Mouse (Mus musculus) midbrain, postnatal 0 days (tissue): ENCODE results near the gene Gm20388. TPM values are rescaled to one million over a fixed set of nuclear protein-coding genes. Genes with fewer than 3 reads are reported as not detected.
"Not testable (repeated sequence)": the region's sequence is repeated elsewhere in the genome, so short reads cannot be mapped to it uniquely, and the experiment has no call there.

Experiments used
- ATAC-seq: fragments of 200-750 bp; cut with Nextera tagmentation; 2 replicates; pipeline ENCODE4 v1.8.0; 2017; ENCODE audit warnings: moderate number of reproducible peaks, mild to moderate bottlenecking, moderate TSS enrichment, moderate library complexity; ENCODE audit not compliant: low FRiP score
- DNase-seq: peaks from one replicate; pipeline ENCODE4 v3.0.0-alpha.2; 2015; ENCODE audit warnings: low spot score
- H3K27ac ChIP-seq: fragments of 300-500 bp; sonication (generic); 2 replicates; pipeline ENCODE4 v1.5.1; 2014; ENCODE audit warnings: low read depth, mild to moderate bottlenecking, low read length, mixed read lengths
- H3K27me3 ChIP-seq: fragments of 300-500 bp; sonication (generic); 2 replicates; pipeline ENCODE4 v1.6.1; 2014; ENCODE audit warnings: low read length, control low read depth, mixed read lengths; ENCODE audit not compliant: insufficient read depth
- H3K36me3 ChIP-seq: fragments of 300-500 bp; sonication (generic); 2 replicates; pipeline ENCODE4 v1.6.1; 2014; ENCODE audit warnings: low read length, control low read depth, mixed read lengths; ENCODE audit not compliant: insufficient read depth
- H3K4me1 ChIP-seq: fragments of 300-500 bp; sonication (generic); 2 replicates; pipeline ENCODE4 v1.6.1; 2014; ENCODE audit warnings: mild to moderate bottlenecking, control low read depth, antibody characterized with exemption, low read length, mixed read lengths; ENCODE audit not compliant: insufficient read depth
- H3K4me2 ChIP-seq: fragments of 300-500 bp; sonication (generic); 2 replicates; pipeline ENCODE4 v1.6.1; 2014; ENCODE audit warnings: low read depth, mild to moderate bottlenecking, low read length, mixed read lengths; ENCODE audit not compliant: poor library complexity, severe bottlenecking
- H3K4me3 ChIP-seq: fragments of 300-500 bp; sonication (generic); 2 replicates; pipeline ENCODE4 v1.5.1; 2014; ENCODE audit warnings: low read depth, mild to moderate bottlenecking, low read length, moderate library complexity
- H3K9ac ChIP-seq: fragments of 300-500 bp; sonication (generic); replicated peaks from 2 replicates; pipeline ENCODE4 v1.6.1; 2014; ENCODE audit warnings: mild to moderate bottlenecking, low read length, moderate library complexity, mixed read lengths; ENCODE audit not compliant: poor library complexity, severe bottlenecking
- H3K9me3 ChIP-seq: fragments of 300-500 bp; sonication (generic); 2 replicates; pipeline ENCODE4 v1.6.1; 2016; ENCODE audit warnings: low read length, control low read depth
- CTCF ChIP-seq: IDR thresholded peaks from 2 replicates; pipeline ENCODE4 v1.5.1; 2016; ENCODE audit warnings: antibody characterized with exemption, mild to moderate bottlenecking
- WGBS: fragments of 180-500 bp; shearing (Covaris S2); extraction: QIAGEN DNeasy Blood & Tissue Kit; methylation state at CpG from one replicate; pipeline ENCODE4 v1.1.7; 2014; 5-methylcytosine and 5-hydroxymethylcytosine counted together
- polyA plus RNA-seq: library from polyadenylated mRNA; unstranded; fragments of >200 nt; fragmentation: Nextera tagmentation; extraction: Ambion mirVana; gene quantifications from 2 replicates; pipeline ENCODE4 v1.2.1, GENCODE M21; 2015
- total RNA-seq: library from RNA; depleted of rRNA; stranded (reverse); fragments of >200 nt; gene quantifications from 2 replicates; pipeline ENCODE4 v1.2.3, GENCODE M21; 2014

Gm20388 gene
- total and polyA plus RNA-seq, 2 experiments from 2014 or later, result 74.2 TPM; not detected in 1

GRCm38 (mm10) chr8:123536242-123536989, 3625.8 kb downstream of the Gm20388 start:
- WGBS, result 91% methylated on average over 9 of the region's 9 CpGs
- no peak for TF ChIP-seq CTCF

GRCm38 (mm10) chr8:123536990-123537380, 3626.3 kb downstream of the Gm20388 start:
- H3K9me3 ChIP-seq, result no peaks in the 10 kb centered on the region
- ATAC-seq (no peak), DNase-seq (no peak)
- no peak overlapping the region for H3K9ac ChIP-seq
- H3K27me3 ChIP-seq, result no peaks in the 10 kb centered on the region
- peaks cover 41% of the 10 kb centered on the region for H3K36me3 ChIP-seq
- H3K4me3 ChIP-seq, result no peak overlapping the region
- no peak overlapping the region for H3K4me2 ChIP-seq
- no peak overlapping the region for H3K27ac ChIP-seq
- no peaks in the 10 kb centered on the region for H3K4me1 ChIP-seq
- TF ChIP-seq CTCF, result no peak
- WGBS, result 34% methylated on average over 9 of the region's 10 CpGs

More at GRCm38 (mm10) chr8:123536242-123536989, 3625.8 kb downstream of the Gm20388 start:
- peaks cover 47% of the 10 kb centered on the region for H3K36me3 ChIP-seq
- no peak overlapping the region for H3K4me3 ChIP-seq
- ATAC-seq, result no peak
- no peak for DNase-seq
- no peak overlapping the region for H3K9ac ChIP-seq
- no peak overlapping the region for H3K4me2 ChIP-seq
- no peaks in the 10 kb centered on the region for H3K9me3 ChIP-seq
- no peak overlapping the region for H3K27ac ChIP-seq
- no peaks in the 10 kb centered on the region for H3K27me3 ChIP-seq
- no peaks in the 10 kb centered on the region for H3K4me1 ChIP-seq

GRCm38 (mm10) chr8:123537641-123538040, 3627.0 kb downstream of the Gm20388 start:
- WGBS, result 68% methylated on average over 2 of the region's 14 CpGs
- ATAC-seq, H3K27me3 ChIP-seq, DNase-seq, H3K4me2 ChIP-seq, H3K27ac ChIP-seq, H3K4me1 ChIP-seq, H3K9me3 ChIP-seq, H3K9ac ChIP-seq, H3K4me3 ChIP-seq: not testable (repeated sequence)
- peaks cover 35% of the 10 kb centered on the region for H3K36me3 ChIP-seq

- not testable (repeated sequence) for H3K4me3 ChIP-seq, DNase-seq, H3K9me3 ChIP-seq, H3K27me3 ChIP-seq, H3K4me2 ChIP-seq, H3K4me1 ChIP-seq, H3K36me3 ChIP-seq, H3K9ac ChIP-seq, ATAC-seq, H3K27ac ChIP-seq
- WGBS, result no CpG with 5 or more reads among the region's 45 CpGs
These were observed 3653.6 kb downstream of the Gm20388 start for GRCm38 (mm10) chr8:123564221-123564620.

- not testable (repeated sequence) for H3K27ac ChIP-seq, H3K4me3 ChIP-seq, H3K4me2 ChIP-seq, H3K27me3 ChIP-seq, H3K36me3 ChIP-seq, DNase-seq, ATAC-seq, H3K9ac ChIP-seq, H3K4me1 ChIP-seq, H3K9me3 ChIP-seq
- WGBS, result no CpG with 5 or more reads among the region's 10 CpGs
These were observed 3664.7 kb downstream of the Gm20388 start for GRCm38 (mm10) chr8:123575386-123575785.

- H3K27ac ChIP-seq, H3K9me3 ChIP-seq, H3K4me1 ChIP-seq, H3K27me3 ChIP-seq, DNase-seq, H3K36me3 ChIP-seq, H3K9ac ChIP-seq, H3K4me2 ChIP-seq, H3K4me3 ChIP-seq, ATAC-seq: not testable (repeated sequence)
- 81% methylated on average over 11 of the region's 19 CpGs for WGBS
These were observed 3690.1 kb downstream of the Gm20388 start for GRCm38 (mm10) chr8:123600666-123601172.

GRCm38 (mm10) chr8:123601457-123601856, 3690.8 kb downstream of the Gm20388 start:
- not testable (repeated sequence) for H3K4me1 ChIP-seq, ATAC-seq

GRCm38 (mm10) chr8:123612652-123613051, 3702.0 kb downstream of the Gm20388 start:
- DNase-seq, H3K27me3 ChIP-seq, ATAC-seq, H3K4me1 ChIP-seq, H3K27ac ChIP-seq, H3K36me3 ChIP-seq, H3K4me2 ChIP-seq, H3K4me3 ChIP-seq, H3K9ac ChIP-seq, H3K9me3 ChIP-seq: not testable (repeated sequence)
- WGBS, result no CpG with 5 or more reads among the region's 5 CpGs

More at GRCm38 (mm10) chr8:123601457-123601856, 3690.8 kb downstream of the Gm20388 start:
- not testable (repeated sequence) for H3K27ac ChIP-seq, H3K4me2 ChIP-seq, H3K36me3 ChIP-seq, H3K27me3 ChIP-seq, H3K9me3 ChIP-seq, DNase-seq, H3K4me3 ChIP-seq, H3K9ac ChIP-seq
- WGBS, result no CpG with 5 or more reads among the region's 40 CpGs

GRCm38 (mm10) chr8:123623523-123623922, 3712.9 kb downstream of the Gm20388 start:
- not testable (repeated sequence) for H3K36me3 ChIP-seq, H3K9me3 ChIP-seq, H3K27ac ChIP-seq, H3K4me1 ChIP-seq, H3K9ac ChIP-seq, H3K4me2 ChIP-seq, ATAC-seq, DNase-seq, H3K4me3 ChIP-seq
- peaks cover 11% of the 10 kb centered on the region for H3K27me3 ChIP-seq
- WGBS, result no CpG with 5 or more reads among the region's 39 CpGs
